ENCODE assay signal across 12 mouse cellular contexts in the genomic region with DNA sequence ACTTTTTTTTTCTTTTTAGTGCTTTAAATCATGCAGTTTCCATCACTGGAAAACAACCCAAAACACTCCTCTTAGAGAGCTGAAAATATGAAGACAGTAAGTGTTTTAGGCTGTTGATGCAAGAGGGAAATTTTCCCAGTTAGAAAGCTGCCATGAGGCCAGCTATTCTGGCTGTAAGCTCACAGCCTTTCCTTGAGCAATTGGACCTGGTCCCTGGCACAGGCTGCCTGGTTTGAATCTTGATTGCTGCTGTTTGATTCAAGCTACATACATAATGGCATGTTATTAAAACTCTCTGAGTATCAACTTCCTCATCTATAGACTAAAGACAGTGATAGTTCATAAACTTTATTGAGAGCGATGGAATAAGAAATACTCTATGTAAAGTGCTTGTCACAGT. TPM values are rescaled to one million over a fixed set of nuclear protein-coding genes. Genes with fewer than 3 reads are reported as not detected.
DNase-seq lines count a peak whose midpoint lies in the region; ATAC-seq and TF ChIP-seq lines count a peak whose summit lies in the region.
"Had no signal": no experiment of that assay in that cellular context is flagged by ENCODE, and none has a peak within 500 bp of the region (broad histone marks: within the 10 kb centered on the region; RNA-seq: fewer than 3 reads in every experiment).

No protein-coding gene starts in this region.

- no peak overlapping the region for H3K4me2 ChIP-seq in lung, embryonic 14.5 days
- H3K4me2 ChIP-seq in stomach, postnatal 0 days (replicated peaks; ENCODE audit: low read depth), result no peak overlapping the region
- H3K4me2 ChIP-seq: heart, embryonic 12.5 days had no signal

- H3K4me3 ChIP-seq in lung, embryonic 14.5 days (ENCODE audit: low read depth, low read length), result no peak overlapping the region
- no peak overlapping the region for H3K4me3 ChIP-seq in embryonic fibroblast, embryonic 13.5 days (ENCODE audit: insufficient read depth, low read length)
- H3K4me3 ChIP-seq in stomach, postnatal 0 days (ENCODE audit: low read depth, low read length), result no peak overlapping the region
- H3K4me3 ChIP-seq: forebrain, embryonic 10.5 days; heart, embryonic 12.5 days had no signal

- peak overlapping the region; percentile 33; the same call in 1 of the 2 replicates for H3K27ac ChIP-seq in lung, embryonic 14.5 days (ENCODE audit: low read depth)
- peak overlapping the region; percentile 45; the same call in 1 of the 2 replicates for H3K27ac ChIP-seq in embryonic fibroblast, embryonic 13.5 days (ENCODE audit: insufficient read depth, low read length)
- H3K27ac ChIP-seq in stomach, postnatal 0 days (replicated peaks), result 0 out of 2 replicates have a peak overlapping the region, but pooled peaks have one; percentile 18
- H3K27ac ChIP-seq: macrophage had no signal

- H3K27me3 ChIP-seq in lung, embryonic 14.5 days (ENCODE audit: insufficient read depth, low read length), result no peaks in the 10 kb centered on the region
- no peaks in the 10 kb centered on the region for H3K27me3 ChIP-seq in stomach, postnatal 0 days (ENCODE audit: control insufficient read depth, insufficient read depth, low read length)
- H3K27me3 ChIP-seq: heart, embryonic 12.5 days had no signal

- TF ChIP-seq CTCF in lung, embryonic 14.5 days (IDR thresholded peaks at IDR 0.05; ENCODE audit: low read depth), result no peak
- TF ChIP-seq CTCF in embryonic fibroblast, embryonic 13.5 days (IDR thresholded peaks at IDR 0.05; ENCODE audit: borderline replicate concordance, insufficient read depth, low read length), result no peak
- no peak for TF ChIP-seq CTCF in stomach, postnatal 0 days (IDR thresholded peaks at IDR 0.05; ENCODE audit: low read depth)

- H3K36me3 ChIP-seq in lung, embryonic 14.5 days (ENCODE audit: insufficient read depth), result no peaks in the 10 kb centered on the region
- H3K36me3 ChIP-seq in stomach, postnatal 0 days (ENCODE audit: control insufficient read depth, insufficient read depth, low read length), result no peaks in the 10 kb centered on the region
- H3K36me3 ChIP-seq: forebrain, embryonic 10.5 days; heart, embryonic 12.5 days had no signal

- H3K9ac ChIP-seq in lung, embryonic 14.5 days, result no peak overlapping the region
- no peak overlapping the region for H3K9ac ChIP-seq in stomach, postnatal 0 days (ENCODE audit: low read length)
- H3K9ac ChIP-seq: heart, embryonic 12.5 days had no signal

- peaks cover 24% of the 10 kb centered on the region for H3K4me1 ChIP-seq in lung, embryonic 14.5 days (ENCODE audit: insufficient read depth)
- H3K4me1 ChIP-seq in embryonic fibroblast, embryonic 13.5 days (ENCODE audit: control insufficient read depth, insufficient read depth, low read length), result peaks cover 3% of the 10 kb centered on the region; the same call in 1 of the 2 replicates
- peaks cover 5% of the 10 kb centered on the region; the same call in 1 of the 2 replicates for H3K4me1 ChIP-seq in stomach, postnatal 0 days (replicated peaks; ENCODE audit: control insufficient read depth, insufficient read depth)

- TF ChIP-seq EP300 in stomach, postnatal 0 days (optimal IDR thresholded peaks at IDR 0.05), result no peak

- ATAC-seq in lung, embryonic 14.5 days (ENCODE audit: insufficient read depth), result no peak
- ATAC-seq in stomach, postnatal 0 days (ENCODE audit: low FRiP score, low TSS enrichment), result no peak

- TF ChIP-seq POLR2A in embryonic fibroblast, embryonic 13.5 days (IDR thresholded peaks at IDR 0.05; ENCODE audit: low read depth, low read length), result no peak

- intact Hi-C loops in left cerebral cortex, postnatal 10 days (cut with DNase I), result no loop called here

- 94% methylated on average over 1 of the region's 1 CpGs for WGBS in lung, embryonic 14.5 days
- 86% methylated on average over 1 of the region's 1 CpGs for WGBS in stomach, postnatal 0 days

- no peaks in the 10 kb centered on the region for H3K9me3 ChIP-seq in lung, embryonic 14.5 days (ENCODE audit: low read depth, low read length)
- H3K9me3 ChIP-seq in stomach, postnatal 0 days (ENCODE audit: control insufficient read depth, low read length), result no peaks in the 10 kb centered on the region
- H3K9me3 ChIP-seq: forebrain, embryonic 10.5 days; heart, embryonic 12.5 days had no signal

- peak; percentile 28 for DNase-seq in cerebellum, adult 8-10 months
- DNase-seq in cerebellum, postnatal 4 days (ENCODE audit: low spot score in 2 of 2), result no peak
- peak; percentile 28 for DNase-seq in lung, embryonic 14.5 days
- DNase-seq in lung, postnatal 25 days (ENCODE audit: low spot score), result no peak
- no peak for DNase-seq in stomach, postnatal 0 days (ENCODE audit: low spot score)
- no peak for DNase-seq in left cerebral cortex, postnatal 10 days (ENCODE audit: extremely low spot score in 1 of 2, low spot score in 2 of 2)
- DNase-seq: right cerebral cortex, adult 18-20 months; thymus, postnatal 25 days had no signal

RNA-seq across cellular contexts. Expression of a gene that starts 52.8 kb away (rescaled TPM):
- polyA plus RNA-seq in lung, embryonic 14.5 days (2014; fragmentation: Nextera tagmentation; extraction: Ambion mirVana), result 25.8 and 27.3 TPM in 2 replicates
- polyA plus RNA-seq in embryonic fibroblast, embryonic 13.5 days (2011; ENCODE audit: insufficient read length, low read depth, missing spikeins), result 9.4 and 26.0 TPM in 2 replicates
- polyA plus RNA-seq in stomach, postnatal 0 days (2015; fragmentation: Nextera tagmentation; extraction: Ambion mirVana), result 7.3 and 8.5 TPM in 2 replicates
- 10 to 100 TPM; 87.0 to 93.1 TPM for total RNA-seq in left cerebral cortex, postnatal 10 days (2021)

Comparison
In these comparisons a context has a peak if more than half of its experiments do, and no peak if none do; other contexts are left out.
1. DNase-seq: peak in cerebellum, adult 8-10 months (single experiment) and lung, embryonic 14.5 days (single experiment); none in cerebellum, postnatal 4 days (0 of 2), lung, postnatal 25 days (single experiment), stomach, postnatal 0 days (single experiment) and left cerebral cortex, postnatal 10 days (0 of 2).
2. Peak in every context shown above with its lines, with median percentiles within 50 percentile points of each other: H3K27ac ChIP-seq.